Mouse (Mus musculus) ES-Bruce4 (cell line): Measurements from ENCODE around the gene Gm20441.

Experiments used
- CTCF ChIP-seq: IDR thresholded peaks from one replicate; pipeline ENCODE4 v1.8.1; 2011; ENCODE audit warnings: low read depth, low read length
- EP300 ChIP-seq: IDR thresholded peaks from 2 replicates; pipeline ENCODE4 v1.6.1; 2011; ENCODE audit warnings: low read depth, low read length; ENCODE audit not compliant: insufficient read depth
- POLR2A ChIP-seq: IDR thresholded peaks from one replicate; pipeline ENCODE4 v1.8.1; 2011; ENCODE audit warnings: low read length; ENCODE audit not compliant: insufficient read depth

GRCm38 (mm10) chr10:75804217-75804616 lies 23.5 kb upstream of the Gm20441 start:
- TF ChIP-seq POLR2A: no peak
- TF ChIP-seq CTCF: no peak
- TF ChIP-seq EP300: no peak
